Mouse (Mus musculus): ENCODE data around the gene Mptx2. TPM values are rescaled to one million over a fixed set of nuclear protein-coding genes. Genes with fewer than 3 reads are reported as not detected.

Mptx2 gene
- not detected in 4 replicates for total RNA-seq (2023; ENCODE audit: inconsistent age)

DNA sequence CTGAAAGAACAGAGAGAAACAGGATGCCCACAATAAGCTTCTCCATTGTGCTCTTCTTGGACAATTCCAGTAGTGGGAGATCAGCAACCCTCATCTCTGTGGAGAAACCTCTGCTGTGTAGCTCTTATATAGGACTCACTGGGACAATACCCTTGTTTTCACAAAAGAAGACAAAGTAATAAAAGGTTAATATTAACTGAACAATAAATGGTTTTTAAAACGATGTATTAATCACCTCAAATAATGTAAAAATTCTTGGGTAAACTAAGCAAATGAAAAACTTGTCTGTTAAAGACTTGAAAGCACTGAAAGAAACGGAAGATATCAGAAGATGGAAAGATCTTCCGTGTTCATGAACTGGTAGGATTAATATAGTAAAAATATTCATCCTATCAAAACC lies at the start of gene Mptx2:
Gene Mptx2 (minus strand): TSS at position 101 of the 400 bp plus-strand sequence.

DNA sequence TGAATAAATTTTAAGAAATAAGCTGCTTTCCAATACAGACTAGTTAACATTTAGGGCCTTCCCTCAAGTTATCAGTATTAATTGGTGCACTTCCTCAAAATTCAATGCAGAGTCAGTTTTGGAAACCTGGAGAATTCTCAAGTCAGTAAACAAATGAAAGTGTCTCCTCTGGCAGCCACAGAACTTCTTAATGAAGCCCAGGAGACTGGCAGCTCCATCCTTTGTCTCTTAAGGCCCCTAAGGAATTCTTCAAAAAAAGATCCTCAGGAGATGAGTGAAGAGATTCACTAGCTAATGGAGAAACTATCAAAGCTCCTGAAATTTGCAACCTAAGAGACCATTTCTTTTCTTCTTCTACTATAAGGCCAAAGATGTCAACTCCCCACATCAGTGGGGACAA lies 11.9 kb downstream of the Mptx2 start, which contains the start of gene Olfr418:
Gene Olfr418 (plus strand): TSS at position 301 of the 400 bp plus-strand sequence.

DNA sequence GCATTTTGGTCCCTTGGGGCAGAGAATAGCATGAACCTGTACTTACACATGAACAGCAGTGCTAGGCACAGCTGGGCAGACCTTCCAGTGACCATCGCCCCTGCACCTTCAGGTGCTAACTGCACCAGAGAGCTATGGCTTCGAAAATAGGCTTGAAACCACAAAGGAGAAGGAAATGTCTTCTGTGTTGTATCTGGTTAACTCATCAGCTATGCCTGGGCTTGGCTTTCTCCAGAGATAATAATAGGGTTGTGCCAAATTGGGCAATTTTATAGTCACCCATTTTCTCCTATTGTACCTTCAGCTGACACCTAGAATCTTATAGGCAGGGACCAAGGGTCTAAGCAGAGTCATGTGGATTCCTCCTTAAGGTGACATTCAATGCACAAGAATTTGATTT lies 50.5 kb downstream of the Mptx2 start, which contains the start of gene Fcer1a:
Gene Fcer1a (minus strand): TSS at position 134 of the 400 bp plus-strand sequence.

Other genes starting within 250 kb of the Mptx2 start
- gene Olfr1408, start 140.4 kb downstream of the Mptx2 start, total RNA-seq (2023; ENCODE audit: inconsistent age): not detected in 4 replicates
- not detected in 4 replicates for gene Olfr1406, start 87.1 kb downstream of the Mptx2 start, total RNA-seq (2023; ENCODE audit: inconsistent age)
- gene Olfr218, start 80.0 kb downstream of the Mptx2 start, total RNA-seq (2023; ENCODE audit: inconsistent age): not detected in 4 replicates
- gene Olfr1404, start 65.4 kb downstream of the Mptx2 start, total RNA-seq (2023; ENCODE audit: inconsistent age): not detected in 4 replicates
- gene Fcer1a, start 50.6 kb downstream of the Mptx2 start, total RNA-seq (2023; ENCODE audit: inconsistent age): not detected in 4 replicates
- gene Olfr418, start 11.8 kb downstream of the Mptx2 start, total RNA-seq (2023; ENCODE audit: inconsistent age): not detected in 4 replicates
- not detected in 4 replicates for gene Ackr1, start 56.0 kb upstream of the Mptx2 start, total RNA-seq (2023; ENCODE audit: inconsistent age)
- gene Aim2, start 73.1 kb upstream of the Mptx2 start, total RNA-seq (2023; ENCODE audit: inconsistent age): 117 to 122 TPM (median 120 TPM) in 4 replicates
- gene Cadm3, start 89.9 kb upstream of the Mptx2 start, total RNA-seq (2023; ENCODE audit: inconsistent age): not detected in 4 replicates
- 57.1 to 99.2 TPM (median 70.9 TPM) in 4 replicates for gene Ifi206, start 213.3 kb upstream of the Mptx2 start, total RNA-seq (2023; ENCODE audit: inconsistent age)